Mouse (Mus musculus): ENCODE data around the gene Mycbpap. TPM values are rescaled to one million over a fixed set of nuclear protein-coding genes. Genes with fewer than 3 reads are reported as not detected.

The Mycbpap gene
- polyA plus RNA-seq, 1 experiment from 2014 or later, result 4.1 TPM

- Histone ChIP-seq H3K9me3 (ENCODE audit: control insufficient read depth, low read length) (no peaks in the 10 kb centered on the region), H3K27ac (replicated peaks; ENCODE audit: low read depth, low read length) (no peak overlapping the region), H3K4me3 (ENCODE audit: low read depth, low read length) (no peak overlapping the region), H3K27me3 (replicated peaks; ENCODE audit: control insufficient read depth, insufficient read depth, low read length) (no peaks in the 10 kb centered on the region), H3K36me3 (ENCODE audit: control insufficient read depth, insufficient read depth, low read length) (peaks cover 13% of the 10 kb centered on the region), H3K4me2 (ENCODE audit: low read depth, low read length) (no peak overlapping the region), H3K4me1 (ENCODE audit: control insufficient read depth, insufficient read depth, low read length) (no peaks in the 10 kb centered on the region), H3K9ac (ENCODE audit: low read depth, low read length) (no peak overlapping the region)
- DNase-seq (ENCODE audit: low spot score) (no peak), ATAC-seq (ENCODE audit: low read depth) (no peak)
- WGBS, result 78% methylated on average over 3 of the region's 3 CpGs
Observed at GRCm38 (mm10) chr11:94558226-94558625, 36.7 kb upstream of the Mycbpap start.

DNA sequence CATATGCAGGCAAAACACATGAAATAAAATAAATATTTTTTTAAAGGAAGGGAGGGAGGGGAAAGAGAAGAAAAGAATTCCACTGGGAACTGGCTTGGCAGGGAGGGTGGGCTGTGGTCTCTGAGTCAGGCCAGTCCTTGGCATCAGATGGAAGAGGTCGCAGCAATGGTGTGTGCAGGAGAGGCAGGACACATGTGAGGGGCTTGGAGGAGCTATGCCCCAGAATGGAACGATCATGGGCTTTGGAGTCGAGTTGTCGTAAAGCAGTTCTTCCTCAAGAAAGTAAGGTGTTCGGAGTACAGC is 28.9 kb upstream of the Mycbpap start:
- no peak overlapping the region for H3K9ac ChIP-seq (ENCODE audit: low read depth, low read length)
- H3K4me3 ChIP-seq (ENCODE audit: low read depth, low read length), result no peak overlapping the region
- peaks cover 8% of the 10 kb centered on the region for H3K4me1 ChIP-seq (ENCODE audit: control insufficient read depth, insufficient read depth, low read length)
- 69% methylated on average over 5 of the region's 5 CpGs for WGBS
- H3K4me2 ChIP-seq (ENCODE audit: low read depth, low read length), result no peak overlapping the region
- H3K9me3 ChIP-seq (ENCODE audit: control insufficient read depth, low read length), result no peaks in the 10 kb centered on the region
- no peaks in the 10 kb centered on the region for H3K27me3 ChIP-seq (replicated peaks; ENCODE audit: control insufficient read depth, insufficient read depth, low read length)
- H3K36me3 ChIP-seq (ENCODE audit: control insufficient read depth, insufficient read depth, low read length), result no peaks in the 10 kb centered on the region
- no peak for DNase-seq (ENCODE audit: low spot score)
- H3K27ac ChIP-seq (replicated peaks; ENCODE audit: low read depth, low read length), result 0 out of 2 replicates have a peak overlapping the region, but pooled peaks have one; percentile 8
- ATAC-seq (ENCODE audit: low read depth), result no peak

GRCm38 (mm10) chr11:94549691-94550441 is 28.3 kb upstream of the Mycbpap start:
- DNase-seq (ENCODE audit: low spot score), result peak; percentile 42
- Histone ChIP-seq H3K9ac (ENCODE audit: low read depth, low read length) (no peak overlapping the region), H3K4me1 (ENCODE audit: control insufficient read depth, insufficient read depth, low read length) (peaks cover 8% of the 10 kb centered on the region), H3K4me3 (ENCODE audit: low read depth, low read length) (no peak overlapping the region), H3K36me3 (ENCODE audit: control insufficient read depth, insufficient read depth, low read length) (no peaks in the 10 kb centered on the region), H3K27me3 (replicated peaks; ENCODE audit: control insufficient read depth, insufficient read depth, low read length) (no peaks in the 10 kb centered on the region), H3K9me3 (ENCODE audit: control insufficient read depth, low read length) (no peaks in the 10 kb centered on the region), H3K27ac (replicated peaks; ENCODE audit: low read depth, low read length) (no peak overlapping the region), H3K4me2 (ENCODE audit: low read depth, low read length) (peak overlapping the region; percentile 97; the same call in 1 of the 2 replicates)
- ATAC-seq (ENCODE audit: low read depth), result no peak
- 57% methylated on average over 10 of the region's 10 CpGs for WGBS

- H3K4me1 ChIP-seq (ENCODE audit: control insufficient read depth, insufficient read depth, low read length), result peaks cover 8% of the 10 kb centered on the region
Observed at GRCm38 (mm10) chr11:94548888-94549690, 27.5 kb upstream of the Mycbpap start, which contains the start of gene Rsad1. Gene Rsad1, minus strand, starts transcription at chr11:94549255.

DNA sequence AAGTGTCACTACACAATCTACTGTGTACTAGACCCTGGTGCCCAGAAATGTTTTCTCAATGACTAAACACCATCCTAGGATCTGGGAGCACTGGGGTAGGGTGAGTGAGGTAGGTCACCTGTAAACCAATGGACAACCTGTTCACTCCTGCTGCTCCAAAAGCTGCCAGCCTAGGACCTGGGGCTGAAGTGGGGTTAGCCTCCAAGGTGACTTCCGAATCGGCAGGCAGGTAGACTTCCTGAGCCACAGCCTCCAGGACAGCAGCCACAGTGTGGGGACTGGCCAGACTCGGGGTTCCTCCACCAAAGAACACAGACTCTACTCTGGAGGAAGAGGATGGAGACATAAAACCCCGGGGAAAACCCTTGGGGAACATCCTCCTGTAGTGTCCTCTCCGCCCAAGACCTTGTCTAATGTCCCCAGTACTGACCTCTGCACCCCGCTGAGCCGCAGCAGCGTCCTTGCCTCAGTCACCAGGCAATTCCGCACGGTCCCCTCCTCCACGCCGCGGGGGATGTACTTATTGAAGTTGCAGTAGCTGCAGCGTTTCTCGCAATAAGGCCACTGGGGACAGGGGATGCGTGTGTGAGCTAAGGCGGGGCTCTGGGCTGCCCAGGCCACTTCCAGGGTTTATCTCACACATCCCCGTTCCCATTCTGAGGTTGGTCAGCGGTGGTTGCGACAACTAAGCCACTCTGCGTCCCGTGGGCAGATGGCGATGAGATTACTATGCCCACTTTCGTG is 26.7 kb upstream of the Mycbpap start:
- H3K4me2 ChIP-seq (ENCODE audit: low read depth, low read length), result peak overlapping the region; percentile 97
- no peaks in the 10 kb centered on the region for H3K27me3 ChIP-seq (replicated peaks; ENCODE audit: control insufficient read depth, insufficient read depth, low read length)
- no peaks in the 10 kb centered on the region for H3K36me3 ChIP-seq (ENCODE audit: control insufficient read depth, insufficient read depth, low read length)
- peak overlapping the region; percentile 74 for H3K9ac ChIP-seq (ENCODE audit: low read depth, low read length)
- peaks cover 8% of the 10 kb centered on the region for H3K4me1 ChIP-seq (ENCODE audit: control insufficient read depth, insufficient read depth, low read length)
- DNase-seq (ENCODE audit: low spot score) (peak; percentile 54), ATAC-seq (ENCODE audit: low read depth) (peak; percentile 17; the same call in 1 of the 2 replicates)
- peak overlapping the region; percentile 67 for H3K4me3 ChIP-seq (ENCODE audit: low read depth, low read length)
- 9% methylated on average over 24 of the region's 24 CpGs for WGBS
- H3K9me3 ChIP-seq (ENCODE audit: control insufficient read depth, low read length), result no peaks in the 10 kb centered on the region
- peak overlapping the region; percentile 76 for H3K27ac ChIP-seq (replicated peaks; ENCODE audit: low read depth, low read length)

More at GRCm38 (mm10) chr11:94548888-94549690, 27.5 kb upstream of the Mycbpap start, which contains the start of gene Rsad1:
- Histone ChIP-seq H3K4me2 (ENCODE audit: low read depth, low read length) (peak within 1 kb of the TSS; percentile 97), H3K36me3 (ENCODE audit: control insufficient read depth, insufficient read depth, low read length) (no peaks in the 10 kb centered on the region), H3K27ac (replicated peaks; ENCODE audit: low read depth, low read length) (peak within 1 kb of the TSS; percentile 76), H3K27me3 (replicated peaks; ENCODE audit: control insufficient read depth, insufficient read depth, low read length) (no peaks in the 10 kb centered on the region), H3K4me3 (ENCODE audit: low read depth, low read length) (peak within 1 kb of the TSS; percentile 67), H3K9ac (ENCODE audit: low read depth, low read length) (peak within 1 kb of the TSS; percentile 74), H3K9me3 (ENCODE audit: control insufficient read depth, low read length) (no peaks in the 10 kb centered on the region)
- DNase-seq (ENCODE audit: low spot score) (peak; percentile 94), ATAC-seq (ENCODE audit: low read depth) (peak; percentile 92)
- 4% methylated on average over 45 of the region's 49 CpGs for WGBS

GRCm38 (mm10) chr11:94547271-94547670 is 25.7 kb upstream of the Mycbpap start:
- Histone ChIP-seq H3K27me3 (replicated peaks; ENCODE audit: control insufficient read depth, insufficient read depth, low read length) (no peaks in the 10 kb centered on the region), H3K4me3 (ENCODE audit: low read depth, low read length) (no peak overlapping the region), H3K9ac (ENCODE audit: low read depth, low read length) (no peak overlapping the region), H3K36me3 (ENCODE audit: control insufficient read depth, insufficient read depth, low read length) (peaks cover 5% of the 10 kb centered on the region; the same call in 1 of the 2 replicates), H3K27ac (replicated peaks; ENCODE audit: low read depth, low read length) (no peak overlapping the region), H3K4me2 (ENCODE audit: low read depth, low read length) (no peak overlapping the region), H3K9me3 (ENCODE audit: control insufficient read depth, low read length) (no peaks in the 10 kb centered on the region), H3K4me1 (ENCODE audit: control insufficient read depth, insufficient read depth, low read length) (peaks cover 8% of the 10 kb centered on the region)
- ATAC-seq (ENCODE audit: low read depth), result no peak
- WGBS, result 95% methylated on average over 6 of the region's 6 CpGs
- no peak for DNase-seq (ENCODE audit: low spot score)

- Histone ChIP-seq H3K9me3 (ENCODE audit: control insufficient read depth, low read length) (no peaks in the 10 kb centered on the region), H3K36me3 (ENCODE audit: control insufficient read depth, insufficient read depth, low read length) (peaks cover 12% of the 10 kb centered on the region; the same call in 1 of the 2 replicates), H3K9ac (ENCODE audit: low read depth, low read length) (no peak overlapping the region), H3K4me3 (ENCODE audit: low read depth, low read length) (no peak overlapping the region), H3K4me1 (ENCODE audit: control insufficient read depth, insufficient read depth, low read length) (peaks cover 8% of the 10 kb centered on the region), H3K27ac (replicated peaks; ENCODE audit: low read depth, low read length) (no peak overlapping the region), H3K4me2 (ENCODE audit: low read depth, low read length) (no peak overlapping the region), H3K27me3 (replicated peaks; ENCODE audit: control insufficient read depth, insufficient read depth, low read length) (no peaks in the 10 kb centered on the region)
- no peak for ATAC-seq (ENCODE audit: low read depth)
- 100% methylated on average over 5 of the region's 5 CpGs for WGBS
- no peak for DNase-seq (ENCODE audit: low spot score)
Observed at GRCm38 (mm10) chr11:94546381-94546780, 24.8 kb upstream of the Mycbpap start.

DNA sequence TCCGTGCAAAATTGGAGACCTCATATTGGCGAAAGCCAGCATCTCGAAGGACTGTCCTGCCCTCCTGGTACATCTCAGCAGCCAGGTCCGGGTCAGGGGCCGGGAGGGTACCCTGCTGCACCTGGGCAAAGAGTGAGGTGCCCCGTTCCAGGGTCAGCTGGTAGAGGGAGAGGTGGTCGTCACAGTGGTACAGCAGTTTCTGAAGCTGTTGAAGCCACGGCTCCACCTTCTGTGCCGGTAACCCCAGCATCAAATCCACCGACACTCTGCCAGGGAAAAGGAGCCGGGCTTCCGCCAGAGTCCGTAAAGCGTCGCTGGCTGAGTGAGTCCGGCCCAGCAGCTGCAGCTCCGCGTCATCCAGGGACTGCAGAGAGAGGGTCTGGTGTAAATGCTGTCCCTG is 22.9 kb upstream of the Mycbpap start:
- 51% methylated on average over 18 of the region's 18 CpGs for WGBS
- ATAC-seq (ENCODE audit: low read depth), result no peak
- H3K27me3 ChIP-seq (replicated peaks; ENCODE audit: control insufficient read depth, insufficient read depth, low read length), result no peaks in the 10 kb centered on the region
- H3K4me2 ChIP-seq (ENCODE audit: low read depth, low read length), result peak overlapping the region; percentile 18; the same call in 1 of the 2 replicates
- peaks cover 12% of the 10 kb centered on the region; the same call in 1 of the 2 replicates for H3K36me3 ChIP-seq (ENCODE audit: control insufficient read depth, insufficient read depth, low read length)
- no peak overlapping the region for H3K9ac ChIP-seq (ENCODE audit: low read depth, low read length)
- no peaks in the 10 kb centered on the region for H3K9me3 ChIP-seq (ENCODE audit: control insufficient read depth, low read length)
- H3K27ac ChIP-seq (replicated peaks; ENCODE audit: low read depth, low read length), result no peak overlapping the region
- no peak for DNase-seq (ENCODE audit: low spot score)
- no peak overlapping the region for H3K4me3 ChIP-seq (ENCODE audit: low read depth, low read length)
- peaks cover 7% of the 10 kb centered on the region for H3K4me1 ChIP-seq (ENCODE audit: control insufficient read depth, insufficient read depth, low read length)
